Mouse (Mus musculus): ENCODE results near the gene Vps50.

DNA sequence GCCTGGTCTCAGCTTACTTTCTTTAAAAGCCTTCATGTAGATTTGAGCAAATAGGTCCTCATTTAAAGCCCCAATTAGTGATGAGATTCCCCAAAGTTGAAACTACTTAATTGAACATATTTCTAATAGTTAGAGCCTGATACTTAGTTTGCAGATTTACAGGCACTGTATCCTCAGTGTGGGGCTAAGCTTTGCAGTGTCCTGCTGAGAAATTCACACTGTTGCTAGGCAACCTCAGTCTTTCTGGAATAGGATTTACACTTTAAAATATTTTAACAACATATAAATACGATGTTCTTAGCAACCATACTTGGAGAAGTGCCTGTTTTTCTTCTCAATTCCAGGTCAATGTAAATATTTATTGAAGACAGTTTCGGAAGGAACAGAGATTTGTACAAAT, 21.9 kb upstream of the Vps50 start:
- TF ChIP-seq CTCF (IDR thresholded peaks at IDR 0.05; ENCODE audit: extremely low read depth, insufficient read length, insufficient replicate concordance, low read depth, low read length) (no peak), POLR2A (IDR thresholded peaks at IDR 0.05; ENCODE audit: low read depth, low read length) (no peak)

Data from small intestine, adult 2 months (tissue).